Mouse (Mus musculus) spleen, adult 2 months (tissue): ENCODE data around the gene Ubash3b.

Source experiments
- CTCF ChIP-seq: fragments of 200-500 bp; IDR thresholded peaks from 2 replicates; pipeline ENCODE4 v1.5.1; 2011; ENCODE audit warnings: mild to moderate bottlenecking, inconsistent platforms; ENCODE audit not compliant: insufficient read depth, insufficient read length, insufficient replicate concordance; ENCODE audit errors: extremely low read depth
- POLR2A ChIP-seq: fragments of 200-500 bp; IDR thresholded peaks from 2 replicates; pipeline ENCODE4 v1.6.1; 2011; ENCODE audit warnings: low read depth, low read length, inconsistent platforms

DNA sequence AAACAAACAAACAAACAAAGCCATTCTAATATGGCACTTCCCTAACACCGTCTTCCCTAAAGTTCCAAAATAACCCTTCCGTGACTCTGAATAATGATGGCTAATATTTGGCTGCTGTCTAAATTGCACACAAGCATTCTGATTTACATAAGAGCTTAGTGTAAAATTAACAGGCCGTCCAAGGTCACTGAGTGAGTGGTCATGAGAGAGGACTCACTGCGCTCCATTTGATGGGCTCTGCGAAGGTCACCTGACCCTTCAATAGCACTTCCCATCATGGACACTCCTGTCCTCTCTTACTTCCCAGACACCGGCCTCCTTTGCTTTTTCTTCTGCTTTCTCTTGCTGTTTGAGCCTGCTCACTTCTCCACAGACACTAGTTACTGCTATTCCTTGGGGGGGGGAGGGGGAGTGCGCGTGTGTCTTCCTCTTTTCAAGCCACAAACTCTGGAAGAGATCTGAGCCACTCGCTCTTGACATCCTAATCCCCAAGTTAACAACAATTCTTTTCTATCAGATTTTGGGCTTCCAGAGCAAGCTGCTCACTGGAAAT, 73.6 kb downstream of the Ubash3b start:
- TF ChIP-seq CTCF (no peak), POLR2A (no peak)
